Mouse (Mus musculus): Measurements from ENCODE around the gene Aasdh. TPM values are rescaled to one million over a fixed set of nuclear protein-coding genes. Genes with fewer than 3 reads are reported as not detected.
"Not testable (repeated sequence)": the region's sequence is repeated elsewhere in the genome, so short reads cannot be mapped to it uniquely, and the experiment has no call there.

Gene Aasdh
- total RNA-seq, 2 experiments from 2014 or later, result 20.1 to 27.3 TPM

DNA sequence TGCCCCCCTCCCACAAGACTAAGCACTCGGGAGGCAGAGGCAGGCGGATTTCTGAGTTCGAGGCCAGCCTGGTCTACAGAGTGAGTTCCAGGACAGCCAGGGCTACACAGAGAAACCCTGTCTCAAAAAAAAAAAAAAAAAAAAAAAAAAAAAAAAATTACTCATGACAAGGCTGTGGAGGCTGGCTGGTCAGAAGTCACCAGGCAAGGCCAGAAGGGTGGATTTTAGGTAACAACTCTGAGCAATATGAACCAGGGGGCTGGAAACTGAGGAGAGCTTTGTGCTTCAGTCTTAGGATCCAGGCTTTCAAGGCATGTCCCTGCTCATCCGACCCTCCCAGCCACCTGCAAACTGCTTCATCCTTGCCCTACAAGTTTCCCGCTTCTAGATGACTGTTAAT, 7.2 kb upstream of the Aasdh start:
- ATAC-seq (replicated peaks; ENCODE audit: poor library complexity), result not testable (repeated sequence)

DNA sequence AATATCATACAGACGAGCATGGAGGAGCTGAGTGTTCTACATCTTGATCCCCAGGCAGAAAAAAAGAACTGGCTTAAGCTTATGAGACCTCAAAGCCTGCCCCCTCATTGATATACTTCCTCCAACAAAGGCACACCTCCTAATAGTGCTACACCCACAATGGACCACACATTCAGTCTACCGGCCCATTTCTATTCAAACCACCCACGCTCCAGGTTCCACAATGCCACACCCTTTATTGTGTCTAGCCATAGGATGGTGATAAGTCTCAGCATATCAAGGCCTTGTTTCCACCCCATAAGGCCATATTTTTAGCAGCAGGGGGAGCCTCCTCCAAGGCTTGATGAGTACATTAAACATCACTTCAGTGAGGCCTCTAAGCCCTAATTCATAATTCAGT, 5.5 kb upstream of the Aasdh start:
- peak; percentile 57 for ATAC-seq (replicated peaks; ENCODE audit: poor library complexity)

DNA sequence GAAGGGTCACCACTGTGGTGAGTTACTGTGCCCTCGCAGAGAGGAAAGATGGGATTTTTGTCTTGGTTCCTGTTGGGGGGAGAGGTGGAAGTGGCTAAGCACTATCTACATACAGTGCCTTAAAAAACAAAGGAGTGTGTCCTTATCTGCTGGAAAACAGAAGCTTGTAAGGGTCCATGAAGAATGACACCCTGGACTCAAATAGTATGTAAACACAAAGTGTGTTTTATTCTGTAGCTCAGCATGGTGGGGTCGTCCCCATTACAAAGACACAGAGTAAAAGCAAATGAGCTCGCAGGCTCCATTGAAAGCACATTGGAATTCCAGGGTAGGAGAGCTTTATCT, 813 bp upstream of the Aasdh start:
- no peak for ATAC-seq (replicated peaks; ENCODE audit: poor library complexity)

DNA sequence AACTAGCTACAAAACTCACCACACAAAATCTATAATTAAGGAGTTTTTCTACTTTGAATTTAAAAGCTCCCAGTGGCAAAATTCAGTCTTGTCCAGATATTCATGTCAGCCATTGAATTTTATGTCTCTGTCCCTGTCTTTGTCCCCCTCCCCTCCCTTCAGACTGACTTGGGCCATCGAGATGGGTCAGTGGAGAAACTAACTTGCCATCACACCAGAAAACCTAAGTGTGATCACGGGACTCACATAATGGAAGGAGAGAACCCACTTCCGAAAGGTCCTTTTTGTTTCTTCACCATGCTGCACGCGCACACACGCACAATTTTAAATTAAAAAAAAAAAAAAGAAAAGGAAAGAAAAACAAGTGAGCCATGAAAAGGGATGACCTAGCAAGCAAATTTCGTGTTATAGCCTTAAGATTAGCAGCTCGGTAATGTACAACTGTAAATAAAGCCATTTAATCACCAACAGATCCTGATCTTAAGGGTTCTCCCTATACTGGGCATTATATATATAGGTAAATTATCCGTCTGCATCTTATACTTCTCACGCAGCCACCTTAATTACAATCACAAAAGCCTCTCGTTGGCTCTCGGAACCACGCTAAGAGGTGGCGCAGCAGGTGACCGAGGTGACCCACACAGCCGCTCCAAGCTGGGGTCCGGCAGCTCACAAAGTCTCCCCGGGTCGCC, 455 bp downstream of the Aasdh start:
- no peak for ATAC-seq (replicated peaks; ENCODE audit: poor library complexity)

DNA sequence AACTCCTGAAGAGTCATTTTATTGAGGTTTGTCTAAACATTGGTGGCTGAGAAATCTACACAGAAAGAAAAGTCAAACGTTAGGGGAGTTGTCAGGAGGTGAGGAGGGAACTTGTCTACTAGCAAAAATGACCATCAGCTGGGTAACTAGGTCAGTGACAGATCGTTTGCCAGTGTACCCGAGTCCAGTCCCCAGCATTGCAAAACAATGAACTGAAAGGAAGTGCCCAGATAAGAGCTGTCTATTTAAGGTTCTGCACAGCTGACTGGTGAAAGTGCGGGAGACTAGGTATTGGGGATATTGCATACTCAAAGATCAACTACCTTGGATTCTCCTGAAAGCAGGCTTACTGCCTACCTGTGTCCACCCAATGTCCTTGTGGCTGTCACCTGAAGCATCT, 3.2 kb downstream of the Aasdh start:
- ATAC-seq (replicated peaks; ENCODE audit: poor library complexity), result no peak

DNA sequence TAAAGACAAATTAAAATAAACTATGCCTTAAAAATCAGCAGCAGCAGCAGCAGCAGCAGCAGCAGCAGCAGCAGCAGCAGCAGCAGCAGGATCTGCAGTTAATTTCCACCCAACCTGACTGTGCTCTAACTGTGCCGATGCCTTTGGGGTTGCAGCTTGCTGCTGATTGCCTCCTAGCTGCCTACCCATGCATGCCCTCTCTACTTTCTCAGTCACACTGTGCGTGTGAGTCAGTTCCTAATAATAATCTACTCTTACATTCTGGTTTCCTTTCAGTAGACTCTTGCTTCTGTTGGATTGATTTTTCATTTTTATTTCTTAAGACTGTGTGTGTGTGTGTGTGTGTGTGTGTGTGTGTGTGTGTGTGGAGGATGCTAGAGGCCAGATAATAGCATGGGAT, 12.2 kb downstream of the Aasdh start:
- no peak for ATAC-seq (replicated peaks; ENCODE audit: poor library complexity)

DNA sequence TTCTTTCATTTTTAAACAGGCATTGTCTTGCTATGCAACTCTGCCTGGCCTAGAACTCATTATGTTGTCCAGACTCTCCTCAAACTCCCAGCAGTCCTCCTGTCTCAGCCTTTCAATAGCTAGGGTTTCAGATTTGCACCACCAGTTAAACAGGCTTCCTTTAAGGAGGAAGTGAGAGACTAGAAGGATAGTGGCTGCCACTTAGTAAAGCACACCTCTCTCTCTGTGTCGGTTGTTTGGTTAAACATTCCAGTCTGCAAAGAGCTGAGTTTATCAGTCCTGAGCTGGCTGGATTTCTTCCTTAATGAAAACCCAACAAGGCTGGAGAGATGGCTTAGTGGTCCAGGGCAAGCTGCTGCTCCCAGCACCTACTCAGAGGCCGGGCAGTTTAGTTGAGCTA, 12.7 kb downstream of the Aasdh start:
- ATAC-seq (replicated peaks; ENCODE audit: poor library complexity), result no peak

DNA sequence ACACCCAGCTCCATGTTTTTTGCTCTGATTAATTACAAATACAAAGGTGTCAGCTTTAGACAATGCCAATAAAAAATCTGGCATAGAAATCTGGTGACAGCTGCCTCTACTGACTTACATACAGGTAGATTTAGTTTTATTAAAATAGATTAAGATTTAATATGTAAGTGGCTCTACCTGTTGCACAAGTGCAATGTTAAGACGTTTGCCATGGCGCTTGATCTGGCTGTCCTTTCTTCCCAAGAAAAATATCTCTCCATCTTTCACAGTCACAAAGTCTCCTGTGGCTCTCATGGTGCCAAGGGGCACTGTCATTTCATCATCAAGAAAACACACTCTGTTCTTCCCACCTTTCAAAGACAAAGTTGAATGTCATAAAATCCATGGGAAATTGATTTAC, 18.3 kb downstream of the Aasdh start:
- ATAC-seq (replicated peaks; ENCODE audit: poor library complexity), result no peak

DNA sequence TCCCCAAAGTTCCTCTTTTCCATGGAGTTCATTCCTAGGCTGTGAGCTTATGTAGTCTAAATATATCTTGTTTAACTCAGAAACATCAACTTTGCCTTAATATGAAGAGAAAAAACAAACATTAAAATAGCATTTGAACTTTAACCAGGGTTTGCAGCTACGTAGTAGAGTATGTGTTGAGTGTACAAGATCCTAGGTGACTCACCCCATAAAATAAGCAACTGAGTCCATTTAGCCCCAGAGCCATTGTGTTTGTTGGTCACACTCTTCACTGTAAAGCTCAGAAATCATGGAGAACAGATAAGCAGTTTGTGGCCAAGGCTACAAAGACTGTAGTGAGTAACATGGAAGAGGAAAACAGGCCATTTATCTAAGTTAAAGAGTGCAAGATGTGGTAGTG, 21.2 kb downstream of the Aasdh start:
- no peak for ATAC-seq (replicated peaks; ENCODE audit: poor library complexity)

DNA sequence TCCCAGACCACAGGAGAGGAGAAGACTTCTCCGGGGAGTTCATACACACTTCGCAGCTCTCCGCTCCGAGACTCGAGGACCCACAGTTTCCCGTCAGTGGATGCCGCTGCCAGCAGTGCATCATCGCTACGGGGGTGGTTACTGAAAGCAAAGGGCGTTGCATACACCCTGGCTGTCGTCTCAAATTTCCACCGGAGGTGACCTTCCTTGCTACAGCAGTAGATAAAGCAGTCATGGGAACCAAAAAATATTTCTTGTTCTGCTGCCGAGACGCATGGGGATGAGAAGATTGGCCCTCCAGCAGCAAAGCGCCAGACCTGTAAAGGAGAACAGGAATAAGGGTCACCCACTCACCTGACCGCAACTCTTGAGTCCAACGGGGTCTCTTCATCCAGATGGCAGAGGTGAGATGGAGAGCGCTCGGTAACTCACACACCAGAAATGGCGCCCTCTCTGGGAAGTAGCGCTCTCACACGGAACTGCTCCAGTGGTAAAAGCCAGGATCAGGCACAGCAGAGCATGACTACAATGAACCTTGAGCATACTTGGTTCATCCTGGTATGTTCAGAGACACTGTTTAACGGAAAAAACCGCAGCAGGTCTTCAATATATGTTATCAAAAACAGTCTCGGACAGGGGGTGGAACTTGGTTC, 29.1 kb downstream of the Aasdh start:
- ATAC-seq (replicated peaks; ENCODE audit: poor library complexity), result no peak

DNA sequence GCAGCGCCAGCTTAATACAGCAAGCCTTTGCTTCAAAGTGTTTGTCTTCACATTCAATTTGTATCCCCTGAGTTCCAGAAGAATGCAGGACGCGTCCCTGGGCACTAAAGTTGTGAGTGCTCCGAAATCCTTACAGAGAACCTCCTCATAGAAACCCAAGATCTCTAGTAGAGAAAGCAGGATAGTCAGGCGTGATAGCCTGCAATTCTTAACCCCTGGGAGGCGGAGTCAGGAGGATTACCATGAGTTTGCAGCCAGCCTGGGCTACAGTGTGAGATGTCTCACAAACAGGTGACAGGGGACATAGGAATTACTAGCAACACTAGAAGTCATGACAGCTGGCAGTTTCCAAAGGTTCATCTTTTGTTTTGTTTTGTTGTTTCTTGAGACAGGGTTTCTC, 35.8 kb downstream of the Aasdh start:
- ATAC-seq (replicated peaks; ENCODE audit: poor library complexity), result peak; percentile 63

DNA sequence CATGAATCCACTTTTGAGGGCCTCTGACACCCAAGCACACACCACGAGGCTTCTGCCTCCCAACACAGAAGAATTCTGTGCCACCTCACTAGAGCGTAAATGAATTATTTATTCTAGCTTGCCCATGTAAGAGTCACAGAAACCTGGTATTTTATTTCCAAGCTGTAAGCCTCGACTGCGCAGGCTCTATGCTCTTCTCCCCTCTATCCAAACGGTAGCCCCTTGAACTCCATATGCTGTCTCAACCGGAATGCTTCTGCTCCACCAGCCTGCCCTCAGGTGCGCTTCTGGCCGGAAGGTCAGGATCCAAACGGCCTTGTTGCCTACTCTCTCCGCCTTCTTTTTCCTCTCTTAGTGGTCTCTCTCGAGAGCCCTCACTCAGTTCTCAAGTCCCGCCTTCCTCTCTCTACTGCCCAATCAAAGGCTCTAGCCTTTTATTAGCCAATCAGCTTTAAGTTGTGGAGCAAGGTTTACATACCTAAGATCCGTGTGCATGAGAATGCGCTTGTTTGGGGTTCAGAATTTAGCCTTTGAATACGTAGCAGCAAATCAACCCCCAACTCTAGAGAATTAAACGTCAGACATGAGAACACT, 36.5 kb downstream of the Aasdh start:
- ATAC-seq (replicated peaks; ENCODE audit: poor library complexity), result peak; percentile 95

DNA sequence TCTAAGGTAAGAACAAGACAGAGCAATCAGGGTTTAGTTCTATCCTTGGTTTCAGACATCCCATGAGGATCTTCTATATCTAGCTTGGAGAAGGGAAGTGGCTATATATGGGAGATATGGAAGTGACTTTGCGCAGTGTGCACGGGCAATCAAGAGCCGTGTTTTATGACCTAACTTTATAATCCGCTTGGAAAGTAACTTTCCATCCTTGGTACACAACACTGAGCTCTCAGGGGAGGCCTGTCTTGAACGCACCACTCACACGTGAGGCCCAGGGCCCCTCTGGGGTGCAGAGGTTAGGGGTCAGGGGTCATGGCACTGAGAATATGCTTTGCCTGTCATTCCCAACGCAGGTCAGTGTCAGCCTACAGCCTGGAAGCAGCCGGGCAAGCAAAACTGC, 38.5 kb downstream of the Aasdh start:
- no peak for ATAC-seq (replicated peaks; ENCODE audit: poor library complexity)

DNA sequence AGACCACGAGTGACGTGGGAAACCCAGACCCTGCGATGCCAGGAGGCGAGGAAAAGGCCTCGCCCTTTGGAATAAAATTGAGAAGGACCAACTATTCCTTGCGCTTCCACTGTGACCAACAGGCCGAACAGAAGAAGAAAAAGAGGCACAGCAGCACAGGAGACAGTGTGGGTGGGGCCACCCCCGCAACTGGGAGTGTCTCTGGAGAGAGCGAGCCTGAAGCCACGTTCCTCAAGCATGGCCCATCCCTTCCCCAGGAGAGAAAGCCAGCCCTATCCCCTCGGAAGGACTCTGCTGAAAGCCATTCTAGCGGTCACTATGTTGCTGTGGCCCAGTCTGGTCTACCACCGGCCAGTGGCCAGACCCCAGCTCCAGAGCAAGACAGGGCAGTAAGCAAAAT, 46.9 kb downstream of the Aasdh start:
- ATAC-seq (replicated peaks; ENCODE audit: poor library complexity), result no peak

DNA sequence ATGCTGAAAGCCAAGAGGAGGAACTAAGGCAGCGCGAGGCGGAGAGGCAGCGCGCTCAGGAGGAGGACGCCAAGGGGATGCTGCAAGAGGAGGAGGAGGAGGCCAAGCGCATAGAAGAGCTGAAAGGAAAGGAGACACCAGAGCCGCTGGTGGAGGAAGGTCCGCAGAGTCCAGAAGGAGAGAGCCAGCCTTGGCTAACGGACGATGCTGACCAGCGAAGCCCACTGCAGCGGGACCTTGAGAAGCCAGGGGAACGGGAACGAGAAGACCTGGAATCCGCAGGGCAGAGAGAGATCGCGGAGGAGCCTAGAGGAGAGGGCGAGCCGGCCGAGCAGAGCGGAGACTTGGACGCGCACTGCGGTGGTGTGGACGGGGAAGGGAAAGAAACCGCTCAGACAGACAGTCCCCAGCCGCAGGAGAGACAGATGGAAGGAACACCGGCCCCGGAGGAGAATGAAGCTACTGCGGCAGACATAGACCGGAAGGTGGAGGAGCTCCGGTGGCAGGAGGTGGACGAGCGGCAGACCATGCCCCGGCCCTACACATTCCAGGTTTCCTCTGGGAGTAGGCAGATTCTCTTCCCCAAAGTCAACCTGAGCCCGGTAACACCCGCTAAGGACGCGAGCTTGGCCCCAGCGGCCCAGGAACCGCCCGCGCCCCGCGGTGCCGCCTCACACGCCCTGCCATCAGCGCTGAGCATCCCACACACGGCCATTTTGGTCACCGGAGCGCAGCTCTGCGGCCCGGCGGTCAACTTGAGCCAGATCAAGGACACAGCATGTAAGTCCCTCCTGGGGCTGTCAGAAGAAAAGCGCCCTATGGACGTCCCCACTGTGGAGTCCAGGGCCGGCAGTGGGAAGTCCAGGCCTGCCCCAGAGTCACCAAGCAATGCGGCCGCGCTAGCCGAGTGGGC, 48.0 kb downstream of the Aasdh start:
- ATAC-seq (replicated peaks; ENCODE audit: poor library complexity), result peak; percentile 27; the same call in 1 of the 2 replicates

DNA sequence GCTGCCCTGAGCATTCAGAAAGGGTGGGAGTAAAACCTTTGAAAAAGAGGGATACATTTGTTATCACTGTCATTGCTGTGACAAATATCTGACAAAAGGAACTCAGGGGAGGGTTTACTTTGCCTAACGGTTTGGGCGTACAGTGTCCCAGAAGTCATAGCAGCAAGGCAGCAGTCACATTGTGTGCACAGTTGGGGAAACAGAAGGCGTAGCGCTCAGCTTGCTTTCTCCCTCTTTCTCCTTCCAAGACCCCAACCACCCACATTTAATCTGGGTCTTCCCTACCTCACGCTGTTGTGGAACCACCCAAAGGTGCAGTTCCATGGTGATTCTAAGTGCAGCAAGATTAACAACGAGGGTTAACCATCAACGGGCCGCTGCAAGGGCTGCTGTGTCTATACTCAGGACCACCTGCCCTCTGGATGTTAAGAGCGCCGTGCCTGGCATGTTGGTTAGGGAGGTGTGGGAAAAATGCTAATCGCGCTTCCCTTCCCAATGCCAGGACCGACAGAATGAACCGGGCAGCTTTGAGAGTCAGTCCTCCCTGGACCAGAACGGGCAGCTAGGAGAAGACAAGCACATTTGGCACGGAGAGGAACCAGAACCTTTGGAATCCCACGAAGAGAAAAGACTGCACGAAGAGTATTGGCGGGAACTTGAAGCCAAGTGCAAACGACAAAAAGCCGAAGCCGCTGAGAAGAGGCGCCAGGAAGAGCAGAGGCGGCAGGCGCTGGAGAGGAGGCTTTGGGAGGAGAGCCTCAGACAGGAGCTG, 49.3 kb downstream of the Aasdh start:
- ATAC-seq (replicated peaks; ENCODE audit: poor library complexity), result no peak

DNA sequence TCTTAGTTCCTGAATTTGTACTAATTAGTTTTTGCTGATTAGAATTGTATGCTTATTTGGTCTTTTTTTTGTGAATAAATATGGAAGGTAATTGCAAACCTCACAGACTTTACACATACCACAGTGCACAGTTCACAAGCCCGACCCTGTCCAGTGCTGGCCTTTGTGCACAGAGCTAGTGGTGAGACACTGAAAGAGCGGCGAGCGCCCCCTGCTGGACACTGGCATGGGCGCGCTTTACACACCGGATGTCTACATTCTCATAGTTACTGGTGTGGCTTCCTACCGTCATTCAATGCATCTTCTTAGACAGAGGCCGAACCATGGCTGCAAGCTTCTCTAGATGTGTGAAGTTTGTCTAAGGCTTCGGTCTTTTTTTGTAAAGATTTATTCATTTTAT, 51.8 kb downstream of the Aasdh start:
- peak; percentile 84 for ATAC-seq (replicated peaks; ENCODE audit: poor library complexity)

DNA sequence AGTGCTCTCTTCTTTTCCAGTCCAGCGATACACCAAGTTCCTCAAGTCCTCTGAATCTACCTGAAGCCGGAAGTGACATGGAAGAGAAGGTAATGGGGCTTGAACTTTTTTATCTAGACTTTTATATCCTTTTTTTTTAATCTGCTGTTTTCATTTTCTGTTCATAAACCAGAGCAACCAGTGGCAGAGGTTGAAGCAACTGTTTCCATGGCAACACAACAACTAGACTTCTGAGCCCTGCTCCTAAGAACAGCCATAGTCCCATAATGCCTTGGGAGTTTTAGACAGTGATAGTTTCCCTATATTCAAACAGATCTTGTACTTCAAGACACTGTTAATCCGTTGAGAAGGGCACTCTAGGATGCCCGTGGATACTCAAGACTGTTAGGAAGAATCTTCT, 54.0 kb downstream of the Aasdh start:
- 0 out of 2 replicates have a peak, but pooled peaks have one; percentile 18 for ATAC-seq (replicated peaks; ENCODE audit: poor library complexity)

DNA sequence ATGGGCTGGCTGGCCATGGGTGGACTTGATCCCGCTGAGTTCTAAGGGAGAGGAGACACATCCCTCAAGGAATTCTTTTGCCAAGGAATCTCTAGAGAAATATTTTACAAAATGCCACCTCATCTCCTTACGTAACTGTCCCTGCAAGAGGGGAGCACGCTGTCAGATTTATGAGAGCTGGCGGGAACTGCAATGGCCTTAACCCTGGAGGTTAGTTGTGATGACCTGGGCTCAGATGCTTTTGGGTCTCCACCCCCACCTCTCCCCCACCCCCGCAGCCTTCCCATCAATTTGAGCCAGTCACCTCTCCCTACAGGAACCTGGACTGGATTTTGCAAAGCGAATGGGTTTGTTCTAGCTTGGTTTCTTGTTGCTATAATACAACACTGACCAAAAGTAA, 58.2 kb downstream of the Aasdh start:
- ATAC-seq (replicated peaks; ENCODE audit: poor library complexity), result no peak

DNA sequence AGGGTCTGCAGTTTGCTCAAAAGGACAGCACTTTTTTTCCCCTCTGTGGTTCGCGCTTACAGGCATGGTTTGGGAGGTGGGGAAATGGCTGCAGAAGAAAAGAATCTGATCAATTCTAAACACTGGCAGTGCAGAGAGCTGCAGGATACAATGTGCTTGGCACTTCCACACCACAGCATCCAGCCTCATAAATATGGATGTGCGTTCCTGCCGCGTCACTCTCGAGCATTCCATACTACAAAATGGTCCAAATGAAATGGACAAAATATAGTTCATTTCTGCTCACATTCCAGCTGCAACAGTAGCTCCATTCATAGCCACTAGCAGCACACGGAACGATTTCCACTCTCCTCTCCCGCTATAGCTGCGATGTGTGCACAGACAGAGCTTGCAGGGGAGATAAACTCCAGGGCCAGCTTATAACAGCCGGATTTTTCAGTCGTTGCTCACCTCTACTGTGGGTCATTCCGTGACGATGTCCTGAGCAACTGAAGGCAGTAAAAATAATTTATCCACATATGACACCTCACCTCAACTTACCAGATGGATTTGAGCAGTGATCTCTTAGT, 60.6 kb downstream of the Aasdh start:
- ATAC-seq (replicated peaks; ENCODE audit: poor library complexity), result no peak
